Mouse (Mus musculus): ENCODE data around the gene Eno2.

GRCm38 (mm10) chr6:124803061-124803460 lies 33.6 kb upstream of the Eno2 start:
- TF ChIP-seq CTCF (IDR thresholded peaks at IDR 0.05; ENCODE audit: low read depth) (no peak), EP300 (optimal IDR thresholded peaks at IDR 0.05) (no peak)

All from stomach, postnatal 0 days (tissue).